Mouse (Mus musculus): Measurements from ENCODE around the gene Eya4.

Eya4 gene

DNA sequence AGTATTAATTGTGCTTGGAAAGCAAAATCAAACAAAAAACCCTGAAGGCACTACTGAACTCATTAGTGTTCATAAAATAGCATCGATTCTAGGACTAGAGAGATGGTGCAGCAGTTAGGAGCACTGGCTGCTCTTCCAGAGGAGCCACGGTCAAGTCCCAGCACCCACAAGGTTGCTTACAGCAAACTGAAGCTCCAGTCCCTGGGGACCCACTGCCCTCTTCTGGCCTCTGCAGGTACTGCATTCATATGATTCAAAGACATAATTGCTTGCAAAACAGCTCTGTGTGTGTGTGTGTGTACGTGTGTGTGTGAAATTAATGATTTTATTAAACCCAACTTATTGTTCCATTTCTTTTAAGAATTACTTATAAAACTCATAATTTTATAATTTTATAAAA is 200.2 kb downstream of the Eya4 start:
- peak; percentile 4 to 57 for DNase-seq

DNA sequence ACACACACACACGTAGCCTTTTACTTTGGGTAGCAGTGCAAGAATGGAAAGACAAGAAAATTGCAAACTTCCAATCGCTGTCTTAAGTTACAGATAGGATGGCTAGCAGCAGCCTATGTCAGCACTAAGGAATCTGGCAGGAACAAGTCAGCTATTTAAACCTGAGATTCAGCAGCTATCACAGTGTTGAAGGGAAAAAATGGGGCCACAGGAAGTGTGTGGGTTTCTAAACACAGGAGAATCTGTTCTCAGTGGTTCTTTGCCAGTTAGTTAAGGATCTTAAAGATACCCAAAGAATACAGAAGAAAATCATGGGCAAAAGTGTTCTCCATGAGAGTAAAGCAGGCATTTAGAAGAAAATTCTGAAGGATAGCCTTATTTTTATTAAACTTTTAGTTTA is 206.0 kb downstream of the Eya4 start:
- DNase-seq = no peak

DNA sequence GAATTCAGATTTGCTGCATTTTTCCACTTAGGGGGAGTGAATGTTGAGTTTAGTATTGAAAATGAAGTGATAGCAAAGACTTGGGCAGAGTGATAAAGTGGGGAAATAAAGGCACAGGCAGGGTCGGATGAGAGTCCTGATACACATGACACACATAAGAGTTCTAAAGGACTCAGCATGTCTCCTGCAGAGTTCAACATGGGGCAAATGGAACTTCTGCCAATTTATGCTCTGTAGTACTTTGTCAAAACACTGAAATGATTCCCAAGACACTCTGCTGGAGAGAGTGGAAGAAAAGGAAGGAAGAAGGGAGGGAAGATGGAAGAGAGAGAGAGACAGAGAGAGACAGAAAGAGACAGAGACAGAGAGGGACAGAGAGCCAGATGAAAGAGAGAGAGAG is 222.6 kb downstream of the Eya4 start:
- DNase-seq = no peak

DNA sequence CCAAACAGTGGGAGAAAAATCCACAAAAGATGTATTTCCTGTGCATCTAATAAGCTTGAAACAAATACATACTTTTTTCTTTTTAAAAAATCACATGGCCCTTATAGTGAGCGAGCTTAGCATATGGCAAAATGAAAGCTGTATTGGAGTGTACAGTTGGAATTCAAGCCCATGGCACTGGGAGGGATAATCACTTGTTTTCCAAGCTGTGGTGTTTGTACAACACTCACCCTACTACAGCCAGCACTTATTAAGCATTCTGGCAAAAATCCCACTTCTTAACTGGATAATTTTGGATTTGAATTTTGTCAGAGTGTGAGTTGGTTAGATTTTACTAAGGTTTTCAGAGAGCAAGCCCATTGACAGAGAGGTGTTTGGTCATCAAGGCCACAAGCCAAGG is 223.4 kb downstream of the Eya4 start:
- DNase-seq = no peak

DNA sequence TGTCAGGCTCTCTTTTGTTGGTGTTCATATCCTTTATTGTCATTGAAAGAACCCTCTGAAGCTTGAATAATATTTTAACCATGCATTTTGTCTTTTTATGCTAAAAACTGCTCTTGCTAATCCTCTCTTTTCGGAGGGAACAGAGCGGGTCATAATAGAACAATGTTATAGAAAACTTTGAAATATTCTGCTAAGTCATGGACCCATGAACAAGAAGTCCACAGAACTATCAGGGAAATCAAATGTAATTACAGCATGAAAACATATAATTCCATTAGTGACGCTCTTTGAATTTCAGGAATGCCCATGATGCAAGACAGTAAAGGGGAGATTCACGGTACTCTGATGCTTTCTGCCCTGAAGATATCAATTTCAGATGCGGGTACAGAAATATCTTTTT is 224.1 kb downstream of the Eya4 start:
- no peak for DNase-seq

DNA sequence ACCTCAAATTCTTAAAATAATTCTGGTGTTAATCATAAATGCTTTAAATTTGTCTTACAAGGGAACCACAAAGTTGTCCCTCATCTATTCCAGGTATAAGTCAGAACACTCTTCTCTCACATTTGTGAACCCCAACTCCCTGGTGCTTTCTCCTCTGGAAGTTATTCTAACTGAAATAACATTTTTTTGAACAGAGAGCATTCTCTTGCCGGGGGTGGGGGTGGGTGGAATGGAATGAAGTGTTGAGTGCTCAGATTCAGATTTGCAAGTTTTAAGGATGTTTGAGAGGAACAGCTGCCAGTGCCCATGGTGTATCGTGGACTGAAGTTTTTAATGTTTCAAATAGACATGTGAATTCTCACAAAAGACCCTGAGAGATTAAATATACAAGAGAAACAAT is 230.1 kb downstream of the Eya4 start:
- no peak for DNase-seq

DNA sequence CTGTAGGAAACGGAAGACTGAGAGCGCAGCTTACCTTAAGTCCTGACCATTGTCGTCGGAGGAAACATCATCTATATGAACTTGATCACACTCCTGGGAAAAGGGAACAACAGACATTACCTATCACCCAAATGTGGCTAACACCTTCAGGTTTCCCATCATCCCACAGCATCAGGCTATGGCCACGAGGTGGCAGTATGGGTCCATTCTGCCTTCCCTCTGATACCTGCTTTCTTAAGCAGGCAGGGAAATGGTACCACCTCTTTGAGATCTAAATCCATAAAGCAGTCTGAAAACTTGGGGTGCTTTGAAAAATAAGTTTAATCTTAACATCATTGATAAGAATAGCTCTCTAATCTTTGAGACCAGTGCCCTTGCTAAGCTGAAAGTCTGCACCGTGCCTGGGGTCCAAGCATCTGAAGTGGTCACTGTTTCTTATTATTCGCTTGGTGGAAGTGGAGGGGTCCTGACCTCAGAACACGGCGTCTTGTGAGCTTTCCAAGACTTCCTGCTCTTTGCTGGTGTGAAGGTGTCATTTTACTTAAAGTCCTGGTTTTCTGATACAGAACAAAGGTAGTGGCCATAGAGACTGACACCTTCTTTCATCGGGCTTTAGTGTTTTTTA is 233.7 kb downstream of the Eya4 start:
- peak; percentile 58 to 85 for DNase-seq

DNA sequence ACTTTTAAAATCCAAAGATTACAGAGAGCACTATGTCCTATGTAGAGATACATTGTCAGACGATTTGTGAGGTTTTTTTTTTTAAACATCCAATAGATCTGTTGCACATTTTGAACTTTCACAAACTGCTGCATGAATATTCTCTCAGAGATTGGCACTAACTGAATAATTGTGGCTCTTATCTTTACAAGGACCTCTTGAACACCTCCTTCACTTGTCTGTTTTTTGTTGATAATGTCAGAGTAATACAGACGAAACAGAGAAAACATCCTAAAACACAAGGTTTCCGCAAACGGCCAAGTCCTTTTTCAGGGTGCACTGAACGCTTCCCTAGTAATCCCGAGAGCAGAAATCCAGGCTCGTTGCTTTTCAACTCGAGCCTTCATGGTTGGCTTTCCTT is 234.5 kb downstream of the Eya4 start:
- no peak for DNase-seq

DNA sequence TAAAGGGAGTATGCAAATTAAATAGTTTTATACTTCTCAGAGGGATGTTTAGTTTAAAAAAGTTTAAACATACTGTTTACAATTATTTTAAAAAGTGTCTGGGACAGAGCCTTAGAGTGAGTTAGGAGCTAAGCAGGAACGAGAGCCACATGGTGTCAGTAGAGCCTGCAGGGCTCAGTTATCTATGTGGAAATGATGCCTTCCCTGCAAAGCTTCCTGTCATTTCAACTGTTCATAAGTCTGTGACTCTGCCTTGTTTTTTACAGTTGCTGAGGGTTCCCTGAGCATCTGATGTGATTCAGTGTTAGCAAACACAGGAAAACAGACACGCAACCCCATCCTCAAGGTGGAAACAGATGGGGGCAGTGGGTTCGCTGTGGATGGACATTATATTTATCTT is 235.3 kb downstream of the Eya4 start:
- no peak for DNase-seq

DNA sequence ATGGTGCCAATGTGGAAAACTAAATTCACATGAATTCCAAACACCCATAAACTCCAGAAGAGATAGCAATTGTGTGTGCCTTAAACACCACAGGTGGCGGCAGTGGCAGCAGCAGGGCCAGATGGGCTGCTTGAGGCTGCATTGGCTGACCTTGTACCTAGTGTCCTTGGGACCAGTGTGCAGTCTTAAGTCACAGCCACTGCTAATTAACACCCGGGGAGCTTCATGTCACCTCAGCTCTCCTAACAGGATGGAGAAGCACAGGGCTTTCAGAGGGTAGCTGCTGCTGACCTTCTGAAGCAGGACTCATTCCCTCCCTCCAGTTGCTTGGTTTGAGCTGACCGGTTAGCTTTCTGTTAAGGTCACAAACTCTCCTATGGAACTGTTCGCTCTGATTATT is 242.5 kb downstream of the Eya4 start:
- DNase-seq = no peak

DNA sequence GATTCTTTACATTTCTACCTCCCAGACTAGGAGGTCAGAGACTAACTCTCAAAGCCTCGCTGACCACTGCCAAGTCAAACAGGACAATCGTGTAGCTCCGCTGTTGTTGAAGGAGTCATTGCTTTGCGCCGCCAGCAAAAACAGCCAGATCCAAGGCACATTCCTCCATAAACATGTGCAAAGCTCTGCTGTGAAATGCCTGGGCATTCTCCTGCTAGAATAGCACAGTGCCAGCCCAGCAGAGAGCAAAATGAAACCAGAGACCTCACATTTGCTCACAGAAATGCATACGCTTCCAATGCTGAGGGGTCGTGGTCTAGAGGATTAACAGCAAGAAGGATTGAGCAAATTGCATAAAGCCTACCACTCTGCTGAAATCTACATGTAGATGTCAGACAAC is 258.1 kb downstream of the Eya4 start:
- DNase-seq = no peak

DNA sequence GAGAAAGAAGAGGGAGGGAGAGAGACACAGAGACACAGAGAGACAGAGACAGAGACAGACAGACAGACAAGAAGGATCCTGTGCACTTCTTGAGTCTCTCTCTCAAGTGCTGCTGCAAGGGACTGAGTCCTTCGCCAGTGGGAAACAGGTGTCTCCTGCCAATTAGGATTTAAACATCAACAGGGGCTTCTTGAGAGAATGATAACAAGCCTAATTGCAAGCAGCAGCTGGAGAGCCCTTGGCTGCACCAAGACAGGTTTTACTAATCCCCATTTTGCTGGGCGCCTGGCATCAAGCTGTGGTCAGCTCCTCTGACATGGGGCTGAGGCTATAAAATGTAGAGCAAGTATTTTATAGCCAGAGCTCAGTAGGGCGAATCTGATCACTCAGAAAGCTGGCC is 259.0 kb downstream of the Eya4 start:
- no peak for DNase-seq

DNA sequence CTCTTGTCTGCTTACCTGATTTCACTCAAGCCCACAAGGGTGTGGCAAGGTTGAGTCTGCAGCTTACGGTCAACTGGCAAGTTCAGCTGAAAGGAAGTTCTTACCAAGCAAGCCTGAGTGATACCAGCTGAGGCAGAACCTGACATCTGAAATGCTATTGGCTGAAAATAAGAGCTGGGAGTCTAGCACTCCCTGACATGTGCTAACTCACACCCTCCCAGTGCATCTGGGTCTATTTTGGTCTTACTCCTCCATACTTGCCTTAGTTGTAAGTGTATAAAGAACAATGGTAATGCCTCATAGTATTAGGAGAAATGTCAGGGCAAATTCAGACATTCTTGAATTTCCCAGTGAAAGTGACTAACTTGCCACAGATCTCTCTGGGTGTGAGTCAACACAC is 260.3 kb downstream of the Eya4 start:
- no peak for DNase-seq

DNA sequence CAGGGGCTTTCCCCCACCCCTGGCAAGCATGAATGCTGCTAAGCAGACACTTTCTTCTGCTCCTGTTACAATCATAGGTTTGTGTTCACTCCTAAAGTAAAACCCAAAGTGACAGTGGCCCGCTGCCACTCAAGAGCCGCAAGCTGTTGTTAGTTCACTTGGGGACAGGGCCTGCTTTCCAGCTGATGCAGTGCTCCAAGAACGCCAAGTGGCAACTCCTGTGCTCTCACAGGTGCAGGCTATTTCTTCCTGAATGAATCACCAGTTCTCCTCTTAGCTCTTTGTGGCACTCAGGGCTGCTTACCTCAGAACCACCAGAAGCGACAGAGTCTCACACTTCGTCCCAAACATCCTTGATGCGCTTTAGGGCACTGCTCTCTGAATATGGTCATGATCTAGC is 261.3 kb downstream of the Eya4 start:
- DNase-seq = no peak

DNA sequence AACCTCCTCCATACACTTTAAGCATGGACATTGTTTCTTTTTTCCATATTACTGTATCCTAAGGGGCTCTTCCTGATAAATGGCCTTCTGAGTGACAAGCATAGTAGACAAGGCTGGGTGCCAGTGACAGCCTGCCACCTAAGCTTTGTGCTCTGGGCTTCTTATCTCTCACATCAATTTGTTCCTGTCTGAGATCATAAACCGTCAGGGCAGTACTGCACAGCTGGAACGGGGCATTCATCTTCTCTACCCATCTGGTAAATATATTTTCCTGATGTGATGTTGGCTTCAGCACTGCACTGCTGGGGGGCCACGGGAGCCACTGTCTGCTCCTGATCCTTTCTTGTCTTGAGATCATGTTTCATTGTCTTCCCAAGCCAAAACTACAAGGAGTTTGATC is 261.8 kb downstream of the Eya4 start:
- no peak for DNase-seq

DNA sequence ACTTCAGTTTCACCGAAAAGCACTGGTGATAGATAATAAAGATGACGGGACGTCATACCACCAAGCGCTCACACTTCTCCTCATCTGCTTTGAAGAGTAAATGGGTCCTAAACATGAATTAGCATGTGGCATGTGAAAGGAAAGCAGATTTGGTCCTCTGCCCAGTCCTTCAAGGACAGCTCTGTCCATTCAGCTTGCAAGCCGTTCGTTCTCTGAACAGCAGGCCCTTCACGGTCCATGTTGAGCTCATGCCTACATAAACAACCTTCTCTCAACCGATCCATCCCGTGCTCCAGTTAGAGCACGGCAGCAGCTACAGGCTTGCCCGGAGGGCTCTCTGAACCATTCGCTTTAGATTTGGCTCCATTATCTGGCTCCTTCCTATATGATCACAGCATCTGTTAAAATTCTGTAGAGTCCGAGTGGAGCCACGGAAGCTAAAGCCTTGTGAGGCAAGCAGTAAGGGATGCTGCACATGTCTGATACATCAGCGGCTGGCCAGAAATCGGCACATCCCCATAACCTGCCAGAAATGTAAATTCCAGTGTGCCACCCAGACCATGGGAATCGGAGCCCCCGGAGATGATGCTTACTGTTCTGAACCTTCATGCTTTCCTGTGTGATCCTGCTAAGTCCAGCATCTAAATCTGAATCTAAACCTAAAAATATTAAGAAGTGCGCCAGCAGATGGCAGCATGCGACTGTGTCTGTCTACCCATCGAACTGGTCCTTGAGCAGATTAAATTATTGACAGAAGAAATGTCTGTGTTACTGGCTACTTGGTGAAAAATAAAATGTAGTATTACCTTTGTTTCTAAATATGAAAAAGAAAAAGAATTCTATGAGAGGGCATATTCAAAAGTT is 264.0 kb downstream of the Eya4 start:
- DNase-seq = peak; percentile 43 to 84

DNA sequence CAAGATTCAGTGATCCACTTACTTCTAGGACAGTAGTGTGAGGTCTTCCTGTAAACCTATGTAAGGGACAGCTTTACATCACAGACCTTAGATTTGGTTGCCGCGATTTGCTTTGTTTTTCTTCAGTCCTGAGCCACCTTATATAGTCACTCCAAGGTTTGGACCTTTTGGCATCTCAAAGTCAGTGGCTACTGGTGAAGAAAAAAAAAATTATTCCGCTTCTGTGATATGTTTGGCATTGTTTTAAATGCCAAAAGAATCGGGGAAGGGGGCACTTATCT is 269.1 kb downstream of the Eya4 start:
- no peak for DNase-seq

DNA sequence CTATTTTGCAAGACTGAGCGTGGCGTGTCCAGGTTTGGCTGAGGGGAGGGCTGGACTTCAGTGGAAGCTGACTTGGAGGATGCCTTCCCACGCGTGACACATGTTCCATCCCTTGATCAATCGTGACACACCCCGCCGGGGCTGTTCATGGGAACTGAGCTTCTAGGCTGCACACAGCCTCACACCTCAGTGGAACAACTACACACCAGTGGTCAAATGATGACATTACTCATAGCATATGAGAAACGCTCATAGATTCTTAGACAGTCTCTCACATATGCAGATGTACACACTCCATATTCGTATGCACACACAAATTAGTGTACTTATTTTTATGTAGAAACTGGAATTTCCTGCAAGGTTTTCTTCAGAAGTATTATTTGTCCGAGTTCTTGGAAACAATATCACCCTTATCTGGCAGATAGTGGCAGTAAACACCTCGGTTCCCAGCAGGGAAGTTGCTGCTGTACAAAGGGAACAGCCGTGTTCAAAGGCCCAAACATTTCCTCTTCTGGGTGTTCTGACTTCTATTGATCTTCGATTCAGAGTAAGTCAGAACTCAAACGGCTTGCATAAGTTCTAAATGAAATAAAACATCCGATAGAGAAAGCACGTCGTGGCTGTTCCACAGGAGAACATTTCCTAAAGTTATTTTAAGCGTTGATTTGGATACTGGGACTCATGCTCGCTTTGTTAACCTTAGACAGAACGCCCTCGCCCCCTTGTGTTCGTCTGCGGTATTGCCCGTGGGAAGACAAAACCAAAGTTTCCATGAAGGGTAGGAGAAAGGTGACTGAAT is 269.6 kb downstream of the Eya4 start:
- peak; percentile 75 to 91 for DNase-seq

DNA sequence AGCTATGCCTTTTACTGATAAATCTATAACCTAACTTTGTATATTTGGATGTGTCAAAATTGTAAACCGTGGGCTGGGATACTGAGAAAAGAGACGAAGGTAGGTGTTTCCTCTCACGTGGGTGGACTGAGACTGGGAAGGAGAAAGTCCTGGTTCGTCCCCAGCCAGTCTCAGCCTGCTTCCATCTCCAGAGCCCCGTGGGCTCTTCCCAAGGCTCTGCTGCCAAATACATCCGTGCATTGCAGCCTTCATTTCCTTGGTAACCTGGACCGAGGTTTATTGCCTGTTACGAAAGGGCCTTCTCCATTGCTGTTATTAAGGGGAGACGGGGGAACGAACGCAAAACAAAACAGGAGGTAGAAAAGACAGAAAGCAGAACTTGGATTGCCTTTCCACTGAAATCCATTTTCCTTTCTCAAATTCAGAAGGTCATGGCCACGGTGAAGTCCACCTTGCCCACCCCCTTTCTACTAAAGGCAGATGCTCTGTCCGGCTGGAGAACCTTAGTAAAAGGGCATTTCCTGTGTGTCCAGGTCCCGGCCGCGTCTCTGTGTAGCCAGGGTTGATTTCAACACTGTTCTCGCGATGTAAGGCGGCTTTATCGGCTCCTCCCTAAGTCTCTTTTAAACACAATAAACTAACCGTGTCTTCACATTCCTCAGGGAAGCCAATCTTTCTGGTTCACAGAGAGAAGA is 273.7 kb downstream of the Eya4 start:
- DNase-seq = peak; percentile 38 to 55

DNA sequence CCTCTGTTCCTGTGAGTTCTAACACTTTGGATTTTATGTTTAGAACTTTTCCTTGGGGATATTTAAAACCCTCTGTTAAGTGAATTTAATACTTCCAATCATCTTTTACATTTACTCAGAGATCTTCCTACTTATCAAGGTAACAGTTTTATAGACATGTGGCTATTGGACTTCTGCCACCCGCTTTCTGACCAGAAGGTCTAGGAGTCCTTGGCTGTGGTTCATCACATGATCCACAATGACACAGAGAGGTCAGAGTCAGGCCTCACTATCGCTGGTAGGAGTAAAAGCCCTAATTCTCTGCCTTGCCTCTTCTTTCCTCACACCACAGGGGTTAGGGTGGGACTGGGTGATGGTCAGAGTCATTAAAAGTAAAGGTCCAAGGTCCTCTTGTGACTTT is 277.2 kb downstream of the Eya4 start:
- DNase-seq = no peak

DNA sequence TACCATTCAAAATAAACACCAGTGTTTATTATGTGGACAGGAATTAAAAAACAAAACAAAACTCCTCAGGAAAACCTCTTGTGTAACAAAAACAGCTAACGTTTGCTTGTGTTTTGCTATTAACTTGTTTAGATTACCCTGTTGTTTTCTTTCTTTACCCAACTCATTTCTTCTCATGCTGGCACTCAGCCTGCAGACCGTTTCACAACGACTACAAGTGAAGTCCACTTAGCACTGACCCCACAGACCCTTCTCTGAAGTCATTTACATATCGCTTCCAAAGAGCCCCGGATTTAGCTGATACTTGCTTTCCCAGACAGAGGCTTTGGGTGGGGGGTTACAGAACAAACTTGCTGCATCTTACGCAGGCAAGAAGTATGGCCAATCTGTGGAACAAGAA is 286.9 kb downstream of the Eya4 start:
- DNase-seq = no peak

DNA sequence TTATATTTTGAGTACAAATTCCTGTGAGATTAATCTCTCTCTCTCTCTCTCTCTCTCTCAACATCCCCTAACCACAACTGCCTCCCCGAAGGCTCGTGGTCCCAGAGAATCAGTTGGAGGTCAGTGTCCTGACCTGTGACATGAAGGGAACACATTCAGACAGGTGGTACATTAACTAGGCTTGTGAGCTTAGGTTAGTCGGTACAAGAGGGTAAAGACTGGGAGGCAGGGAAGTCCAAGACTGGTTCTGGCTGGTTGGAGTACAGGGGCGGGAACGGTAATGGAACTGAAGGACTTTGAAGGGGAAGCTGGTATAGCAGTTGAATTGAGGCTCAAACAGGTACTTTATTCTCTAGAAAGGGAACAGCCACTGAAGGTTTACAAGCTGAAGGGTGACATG is 287.9 kb downstream of the Eya4 start:
- peak; percentile 9 to 39 for DNase-seq

DNA sequence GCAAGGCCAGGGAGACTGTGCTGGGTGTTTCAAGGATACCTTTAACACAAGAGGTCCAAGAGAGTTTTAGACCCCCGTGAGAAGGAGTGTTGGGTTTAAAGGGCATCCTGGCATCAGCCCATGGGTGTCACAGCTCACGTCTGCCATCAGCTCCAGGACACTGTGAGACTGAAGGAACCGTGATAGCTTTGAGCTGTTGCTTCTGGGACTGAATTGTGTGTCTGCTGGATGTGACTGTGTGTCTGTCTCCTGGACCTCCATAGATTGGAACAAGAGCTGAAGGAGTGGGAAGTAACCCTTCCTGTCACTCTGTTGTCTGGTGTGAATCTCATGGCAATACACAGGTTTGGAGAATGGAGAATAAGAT is 289.9 kb downstream of the Eya4 start:
- DNase-seq = no peak
